Mouse (Mus musculus): ENCODE measurements around the gene Naa30. TPM values are rescaled to one million over a fixed set of nuclear protein-coding genes. Genes with fewer than 3 reads are reported as not detected.

Gene Naa30
- 8.1 and 13.6 TPM in 2 replicates for polyA plus RNA-seq (2011; ENCODE audit: insufficient read depth, insufficient read length, low replicate concordance, missing spikeins)

- TF ChIP-seq CTCF (IDR thresholded peaks at IDR 0.05; ENCODE audit: control insufficient read depth, insufficient read depth, low read length): no peak
- TF ChIP-seq POLR2A (IDR thresholded peaks at IDR 0.05; ENCODE audit: borderline replicate concordance, control insufficient read depth, low read depth, low read length): peak; percentile 70; the same call in 1 of the 2 replicates
- Histone ChIP-seq H3K27ac (ENCODE audit: control insufficient read depth, insufficient read depth, low read depth, low read length, poor library complexity) (peak within 1 kb of the TSS; percentile 87), H3K4me1 (ENCODE audit: control insufficient read depth, insufficient read depth, low read length) (peaks cover 1% of the 10 kb centered on the region; the same call in 1 of the 2 replicates), H3K4me3 (replicated peaks; ENCODE audit: control insufficient read depth, low read depth, low read length) (peak within 1 kb of the TSS; percentile 74)
- 3% methylated on average over 66 of the region's 86 CpGs for WGBS
These were observed at the start of gene Naa30 for GRCm38 (mm10) chr14:49171867-49172581. Gene Naa30 (plus strand): TSS chr14:49172226.

DNA sequence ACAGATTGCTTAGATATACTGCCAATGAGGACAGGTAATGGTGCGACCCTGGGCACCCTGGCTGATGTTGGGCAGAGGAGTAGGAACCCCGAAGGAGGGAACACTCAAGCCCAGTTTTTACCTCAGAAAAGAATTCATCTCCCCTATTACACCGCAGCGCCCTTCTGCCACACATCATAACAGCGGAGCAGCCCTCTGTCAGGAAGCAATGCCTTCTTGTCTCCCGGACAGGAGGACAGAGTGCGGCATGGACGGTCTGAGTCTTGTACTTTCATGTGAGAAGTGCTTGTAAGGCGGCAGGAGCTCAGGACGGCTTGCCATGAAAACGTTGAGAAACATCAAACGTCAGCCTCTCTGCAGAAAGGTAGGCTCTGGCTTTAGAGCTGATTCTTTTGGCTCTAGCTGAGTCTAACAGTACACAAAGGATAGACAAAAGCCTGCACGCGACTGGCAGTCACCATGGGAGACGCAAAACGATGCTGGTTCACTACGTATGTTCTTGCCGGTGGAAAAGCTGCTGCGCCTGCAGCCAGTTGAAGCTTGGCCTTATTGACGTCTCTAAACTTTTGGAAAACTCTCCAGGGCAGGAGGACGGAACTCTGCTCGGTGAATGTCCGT is 44.8 kb upstream of the Naa30 start:
- H3K4me1 ChIP-seq (ENCODE audit: control insufficient read depth, insufficient read depth, low read length): no peaks in the 10 kb centered on the region
- H3K4me3 ChIP-seq (replicated peaks; ENCODE audit: control insufficient read depth, low read depth, low read length): no peak overlapping the region
- no peak overlapping the region for H3K27ac ChIP-seq (ENCODE audit: control insufficient read depth, insufficient read depth, low read depth, low read length, poor library complexity)
- 81% methylated on average over 23 of the region's 23 CpGs for WGBS
- no peak for TF ChIP-seq CTCF (IDR thresholded peaks at IDR 0.05; ENCODE audit: control insufficient read depth, insufficient read depth, low read length)
- TF ChIP-seq POLR2A (IDR thresholded peaks at IDR 0.05; ENCODE audit: borderline replicate concordance, control insufficient read depth, low read depth, low read length): no peak

GRCm38 (mm10) chr14:49128544-49129263 is 43.3 kb upstream of the Naa30 start:
- TF ChIP-seq CTCF (IDR thresholded peaks at IDR 0.05; ENCODE audit: control insufficient read depth, insufficient read depth, low read length) (no peak), POLR2A (IDR thresholded peaks at IDR 0.05; ENCODE audit: borderline replicate concordance, control insufficient read depth, low read depth, low read length) (no peak)
- WGBS: 61% methylated on average over 10 of the region's 10 CpGs

DNA sequence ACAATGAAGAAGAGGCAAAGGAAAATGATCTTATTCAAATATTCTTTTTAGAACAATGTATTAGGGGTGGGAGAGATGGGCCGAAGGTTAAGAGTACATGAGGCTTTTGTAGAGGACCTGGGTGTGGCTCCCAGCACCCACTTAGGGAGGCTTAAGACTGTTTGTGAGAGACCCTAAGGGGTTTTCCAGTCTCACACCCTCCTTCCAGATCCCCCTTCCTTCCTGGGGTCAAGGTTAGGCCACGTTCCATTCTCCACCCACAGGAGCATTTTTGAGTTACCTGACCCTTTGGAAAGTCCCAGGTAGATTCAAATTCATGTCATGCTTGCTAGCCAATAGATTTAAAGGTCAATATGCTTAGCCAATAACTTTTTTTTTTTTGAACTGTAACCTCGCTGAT is 39.6 kb upstream of the Naa30 start:
- Histone ChIP-seq H3K4me1 (ENCODE audit: control insufficient read depth, insufficient read depth, low read length) (no peaks in the 10 kb centered on the region), H3K4me3 (replicated peaks; ENCODE audit: control insufficient read depth, low read depth, low read length) (no peak overlapping the region), H3K27ac (ENCODE audit: control insufficient read depth, insufficient read depth, low read depth, low read length, poor library complexity) (no peak overlapping the region)
- TF ChIP-seq CTCF (IDR thresholded peaks at IDR 0.05; ENCODE audit: control insufficient read depth, insufficient read depth, low read length) (no peak), POLR2A (IDR thresholded peaks at IDR 0.05; ENCODE audit: borderline replicate concordance, control insufficient read depth, low read depth, low read length) (no peak)
- 77% methylated on average over 3 of the region's 3 CpGs for WGBS

More at GRCm38 (mm10) chr14:49128544-49129263, 43.3 kb upstream of the Naa30 start:
- Histone ChIP-seq H3K27ac (ENCODE audit: control insufficient read depth, insufficient read depth, low read depth, low read length, poor library complexity) (no peak overlapping the region), H3K4me1 (ENCODE audit: control insufficient read depth, insufficient read depth, low read length) (no peaks in the 10 kb centered on the region), H3K4me3 (replicated peaks; ENCODE audit: control insufficient read depth, low read depth, low read length) (no peak overlapping the region)

- TF ChIP-seq CTCF (IDR thresholded peaks at IDR 0.05; ENCODE audit: control insufficient read depth, insufficient read depth, low read length): no peak
- no peak for TF ChIP-seq POLR2A (IDR thresholded peaks at IDR 0.05; ENCODE audit: borderline replicate concordance, control insufficient read depth, low read depth, low read length)
- Histone ChIP-seq H3K4me3 (replicated peaks; ENCODE audit: control insufficient read depth, low read depth, low read length) (no peak overlapping the region), H3K27ac (ENCODE audit: control insufficient read depth, insufficient read depth, low read depth, low read length, poor library complexity) (no peak overlapping the region), H3K4me1 (ENCODE audit: control insufficient read depth, insufficient read depth, low read length) (no peaks in the 10 kb centered on the region)
- WGBS: 55% methylated on average over 1 of the region's 1 CpGs
These were observed 33.9 kb upstream of the Naa30 start for GRCm38 (mm10) chr14:49138171-49138570.

DNA sequence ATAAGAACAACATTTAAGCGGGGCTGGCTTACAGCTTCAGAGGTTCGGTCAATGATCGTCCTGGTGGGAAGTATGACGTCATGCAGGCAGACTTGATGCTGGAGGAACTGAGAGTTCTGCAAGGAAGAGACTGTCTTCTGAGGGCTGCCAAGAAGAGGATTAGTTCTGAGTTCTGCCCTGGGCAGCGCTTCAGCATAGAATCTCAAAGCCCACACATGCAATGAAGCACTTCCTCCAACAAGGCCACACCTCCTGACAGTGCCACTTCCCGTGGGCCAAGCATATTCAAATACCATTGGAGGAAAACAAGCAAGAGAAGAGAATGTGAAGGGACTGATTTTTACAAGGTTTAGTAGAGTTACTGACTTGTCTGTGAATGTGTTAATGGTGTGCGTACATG is 31.3 kb upstream of the Naa30 start:
- no peak for TF ChIP-seq CTCF (IDR thresholded peaks at IDR 0.05; ENCODE audit: control insufficient read depth, insufficient read depth, low read length)
- TF ChIP-seq POLR2A (IDR thresholded peaks at IDR 0.05; ENCODE audit: borderline replicate concordance, control insufficient read depth, low read depth, low read length): no peak
- Histone ChIP-seq H3K27ac (ENCODE audit: control insufficient read depth, insufficient read depth, low read depth, low read length, poor library complexity) (no peak overlapping the region), H3K4me1 (ENCODE audit: control insufficient read depth, insufficient read depth, low read length) (no peaks in the 10 kb centered on the region), H3K4me3 (replicated peaks; ENCODE audit: control insufficient read depth, low read depth, low read length) (no peak overlapping the region)
- 78% methylated on average over 7 of the region's 7 CpGs for WGBS

GRCm38 (mm10) chr14:49153801-49154200 is 18.2 kb upstream of the Naa30 start:
- Histone ChIP-seq H3K27ac (ENCODE audit: control insufficient read depth, insufficient read depth, low read depth, low read length, poor library complexity) (no peak overlapping the region), H3K4me1 (ENCODE audit: control insufficient read depth, insufficient read depth, low read length) (no peaks in the 10 kb centered on the region), H3K4me3 (replicated peaks; ENCODE audit: control insufficient read depth, low read depth, low read length) (no peak overlapping the region)
- WGBS: 31% methylated on average over 7 of the region's 7 CpGs
- TF ChIP-seq CTCF (IDR thresholded peaks at IDR 0.05; ENCODE audit: control insufficient read depth, insufficient read depth, low read length) (peak; percentile 63), POLR2A (IDR thresholded peaks at IDR 0.05; ENCODE audit: borderline replicate concordance, control insufficient read depth, low read depth, low read length) (no peak)

DNA sequence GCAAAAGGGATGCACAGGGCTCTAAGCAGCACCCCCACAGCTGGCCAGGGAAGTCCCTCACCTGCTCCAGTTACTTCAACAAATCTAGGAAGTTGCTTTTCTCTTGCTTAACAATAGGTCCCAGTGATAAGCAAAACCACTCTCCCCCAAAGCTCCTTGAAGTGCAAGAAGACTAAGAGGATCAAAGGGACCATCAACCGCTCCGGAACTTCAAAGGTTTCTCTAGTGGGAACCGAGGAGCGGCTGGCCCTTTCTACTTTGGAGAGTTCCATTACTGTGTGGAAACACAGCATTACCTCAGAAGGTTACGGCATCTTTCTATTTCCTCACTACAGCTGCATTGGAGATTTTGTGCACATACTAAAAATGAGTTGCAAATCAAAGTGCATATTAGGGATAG is 16.5 kb upstream of the Naa30 start:
- 73% methylated on average over 5 of the region's 5 CpGs for WGBS
- Histone ChIP-seq H3K27ac (ENCODE audit: control insufficient read depth, insufficient read depth, low read depth, low read length, poor library complexity) (no peak overlapping the region), H3K4me1 (ENCODE audit: control insufficient read depth, insufficient read depth, low read length) (no peaks in the 10 kb centered on the region), H3K4me3 (replicated peaks; ENCODE audit: control insufficient read depth, low read depth, low read length) (no peak overlapping the region)
- TF ChIP-seq CTCF (IDR thresholded peaks at IDR 0.05; ENCODE audit: control insufficient read depth, insufficient read depth, low read length) (no peak), POLR2A (IDR thresholded peaks at IDR 0.05; ENCODE audit: borderline replicate concordance, control insufficient read depth, low read depth, low read length) (no peak)
